Mouse (Mus musculus) brain, embryonic 14.5 days (tissue): ENCODE measurements around the gene Qsox2. TPM values are rescaled to one million over a fixed set of nuclear protein-coding genes. Genes with fewer than 3 reads are reported as not detected.
A peak's percentile ranks its signal among the peaks of the same experiment; 100 is the strongest.

ENCODE experiments used
- DNase-seq: peaks from one replicate; pipeline ENCODE4 v3.0.0-alpha.2; 2011; ENCODE audit warnings: low read depth
- CTCF ChIP-seq: fragments of 200-500 bp; IDR thresholded peaks from 2 replicates; pipeline ENCODE4 v1.5.1; 2012; ENCODE audit warnings: inconsistent platforms, mild to moderate bottlenecking, moderate library complexity, borderline replicate concordance; ENCODE audit not compliant: insufficient read depth, insufficient read length; ENCODE audit errors: extremely low read depth
- POLR2A ChIP-seq: fragments of 200-500 bp; IDR thresholded peaks from 2 replicates; pipeline ENCODE4 v1.6.1; 2012; ENCODE audit warnings: mild to moderate bottlenecking, inconsistent platforms, borderline replicate concordance; ENCODE audit not compliant: poor library complexity, insufficient read depth, insufficient read length, severe bottlenecking; ENCODE audit errors: extremely low read depth
- polyA plus RNA-seq: library from polyadenylated mRNA; depleted of rRNA; stranded (reverse); fragments of >200 nt; gene quantifications from 2 replicates; pipeline ENCODE4 v1.2.3, GENCODE M21; 2012

Qsox2 gene
- polyA plus RNA-seq, 1 experiment = 19.1 TPM

- TF ChIP-seq CTCF (no peak), POLR2A (no peak)
These were observed 22.8 kb downstream of the Qsox2 start for GRCm38 (mm10) chr2:26214526-26214925.

GRCm38 (mm10) chr2:26209566-26209965, 27.8 kb downstream of the Qsox2 start:
- TF ChIP-seq POLR2A (no peak), CTCF (no peak)
- DNase-seq = no peak

More at GRCm38 (mm10) chr2:26214526-26214925, 22.8 kb downstream of the Qsox2 start:
- DNase-seq = peak; percentile 89

GRCm38 (mm10) chr2:26208126-26208789, 29.1 kb downstream of the Qsox2 start, which contains the start of gene Lhx3:
Lhx3 (minus strand) TSS chr2:26208289.
- DNase-seq = peak; percentile 75
- TF ChIP-seq CTCF = no peak
- TF ChIP-seq POLR2A = no peak

GRCm38 (mm10) chr2:26207559-26207958, 29.8 kb downstream of the Qsox2 start:
- no peak for TF ChIP-seq POLR2A
- TF ChIP-seq CTCF = no peak
- peak; percentile 50 for DNase-seq

GRCm38 (mm10) chr2:26205761-26206160, 31.6 kb downstream of the Qsox2 start:
- DNase-seq = peak; percentile 10
- no peak for TF ChIP-seq CTCF
- TF ChIP-seq POLR2A = no peak

- no peak for TF ChIP-seq CTCF
- no peak for TF ChIP-seq POLR2A
- DNase-seq = peak; percentile 11
These were observed 32.2 kb downstream of the Qsox2 start for GRCm38 (mm10) chr2:26205126-26205525.

GRCm38 (mm10) chr2:26202849-26203475, 34.4 kb downstream of the Qsox2 start:
- no peak for TF ChIP-seq CTCF
- no peak for TF ChIP-seq POLR2A
- peak; percentile 40 for DNase-seq

- peak; percentile 47 for DNase-seq
- no peak for TF ChIP-seq CTCF
- TF ChIP-seq POLR2A = no peak
These were observed 35.1 kb downstream of the Qsox2 start for GRCm38 (mm10) chr2:26201926-26202848.

- no peak for DNase-seq
- TF ChIP-seq POLR2A = no peak
- no peak for TF ChIP-seq CTCF
These were observed 38.8 kb downstream of the Qsox2 start for GRCm38 (mm10) chr2:26198488-26198887.

- DNase-seq = peak; percentile 82
- TF ChIP-seq POLR2A = no peak
- TF ChIP-seq CTCF = no peak
These were observed 42.6 kb downstream of the Qsox2 start for GRCm38 (mm10) chr2:26194552-26195339.

GRCm38 (mm10) chr2:26188517-26188916, 48.8 kb downstream of the Qsox2 start:
- TF ChIP-seq POLR2A (no peak), CTCF (no peak)
- no peak for DNase-seq

- TF ChIP-seq POLR2A (no peak), CTCF (no peak)
- DNase-seq = no peak
These were observed 53.0 kb downstream of the Qsox2 start for GRCm38 (mm10) chr2:26184352-26184751.
